Mouse (Mus musculus) midbrain, embryonic 11.5 days (tissue): Measurements from ENCODE around the gene Ttll9. TPM values are rescaled to one million over a fixed set of nuclear protein-coding genes. Genes with fewer than 3 reads are reported as not detected.
A peak's percentile ranks its signal among the peaks of the same experiment; 100 is the strongest.

Experiments
- ATAC-seq: fragments of 200-750 bp; cut with Nextera tagmentation; 2 replicates; pipeline ENCODE4 v1.8.0; 2017; ENCODE audit warnings: moderate TSS enrichment, moderate library complexity; ENCODE audit not compliant: low FRiP score
- DNase-seq: peaks from one replicate; pipeline ENCODE4 v3.0.0; 2015; ENCODE audit warnings: low spot score; ENCODE audit errors: missing footprints
- H3K27ac ChIP-seq: fragments of 300-500 bp; sonication (generic); 2 replicates; pipeline ENCODE4 v1.5.1; 2014; ENCODE audit warnings: low read depth, low read length
- H3K27me3 ChIP-seq: fragments of 300-500 bp; sonication (generic); 2 replicates; pipeline ENCODE4 v1.6.1; 2014; ENCODE audit warnings: mild to moderate bottlenecking, low read length, moderate library complexity, mixed read lengths; ENCODE audit not compliant: control insufficient read depth, insufficient read depth
- H3K36me3 ChIP-seq: fragments of 300-500 bp; sonication (generic); 2 replicates; pipeline ENCODE4 v1.6.1; 2014; ENCODE audit warnings: mild to moderate bottlenecking, low read length, moderate library complexity, mixed read lengths; ENCODE audit not compliant: control insufficient read depth, insufficient read depth
- H3K4me1 ChIP-seq: fragments of 300-500 bp; sonication (generic); 2 replicates; pipeline ENCODE4 v1.6.1; 2014; ENCODE audit warnings: low read length; ENCODE audit not compliant: control insufficient read depth, insufficient read depth
- H3K4me2 ChIP-seq: fragments of 300-500 bp; sonication (generic); 2 replicates; pipeline ENCODE4 v1.6.1; 2014; ENCODE audit warnings: mild to moderate bottlenecking, moderate library complexity
- H3K4me3 ChIP-seq: fragments of 300-500 bp; sonication (generic); 2 replicates; pipeline ENCODE4 v1.5.1; 2014; ENCODE audit warnings: low read depth, low read length
- H3K9ac ChIP-seq: fragments of 300-500 bp; sonication (generic); 2 replicates; pipeline ENCODE4 v1.6.1; 2014; ENCODE audit warnings: low read length
- H3K9me3 ChIP-seq: fragments of 300-500 bp; sonication (generic); 2 replicates; pipeline ENCODE4 v1.6.1; 2016; ENCODE audit warnings: low read length; ENCODE audit not compliant: control insufficient read depth
- WGBS: fragments of 180-500 bp; shearing (Covaris S2); extraction: QIAGEN DNeasy Blood & Tissue Kit; methylation state at CpG from one replicate; pipeline ENCODE4 v1.1.7; 2014; 5-methylcytosine and 5-hydroxymethylcytosine counted together
- polyA plus RNA-seq: library from polyadenylated mRNA; unstranded; fragments of >200 nt; fragmentation: Nextera tagmentation; extraction: Ambion mirVana; gene quantifications from 2 replicates; pipeline ENCODE4 v1.2.1, GENCODE M21; 2014

Gene Ttll9
- polyA plus RNA-seq, 1 experiment from 2014 or later, result 1.1 TPM

- peak within 1 kb of the TSS; percentile 57 for H3K4me3 ChIP-seq
- H3K27me3 ChIP-seq, result peaks cover 23% of the 10 kb centered on the region
- H3K36me3 ChIP-seq, result no peaks in the 10 kb centered on the region
- H3K9me3 ChIP-seq, result no peaks in the 10 kb centered on the region
- H3K27ac ChIP-seq, result peak within 1 kb of the TSS; percentile 59
- peak within 1 kb of the TSS; percentile 41 for H3K9ac ChIP-seq
- ATAC-seq (peak; percentile 77), DNase-seq (peak; percentile 91)
- 3% methylated on average over 21 of the region's 54 CpGs for WGBS
- H3K4me2 ChIP-seq, result peak within 1 kb of the TSS; percentile 77
- H3K4me1 ChIP-seq, result peaks cover 8% of the 10 kb centered on the region; the same call in 1 of the 2 replicates
Observed at GRCm38 (mm10) chr2:153031126-153032082, 69.1 kb downstream of the Ttll9 start, which contains the start of gene Xkr7. Gene Xkr7, plus strand, starts transcription at chr2:153031852.

GRCm38 (mm10) chr2:153032083-153032842, 70.0 kb downstream of the Ttll9 start:
- Histone ChIP-seq H3K4me3 (peak overlapping the region; percentile 57), H3K27ac (peak overlapping the region; percentile 59; the same call in 1 of the 2 replicates), H3K27me3 (peaks cover 23% of the 10 kb centered on the region), H3K4me2 (peak overlapping the region; percentile 77), H3K36me3 (no peaks in the 10 kb centered on the region), H3K4me1 (peaks cover 8% of the 10 kb centered on the region; the same call in 1 of the 2 replicates), H3K9me3 (no peaks in the 10 kb centered on the region), H3K9ac (peak overlapping the region; percentile 41)
- WGBS, result 1% methylated on average over 44 of the region's 58 CpGs
- DNase-seq (peak; percentile 99), ATAC-seq (peak; percentile 71)

- DNase-seq (peak; percentile 82), ATAC-seq (no peak)
- Histone ChIP-seq H3K4me2 (peak overlapping the region; percentile 77), H3K36me3 (no peaks in the 10 kb centered on the region), H3K4me1 (peaks cover 8% of the 10 kb centered on the region; the same call in 1 of the 2 replicates), H3K27me3 (peaks cover 23% of the 10 kb centered on the region), H3K4me3 (peak overlapping the region; percentile 57), H3K27ac (no peak overlapping the region), H3K9ac (peak overlapping the region; percentile 41), H3K9me3 (no peaks in the 10 kb centered on the region)
- WGBS, result 17% methylated on average over 4 of the region's 4 CpGs
Observed at GRCm38 (mm10) chr2:153032973-153033372, 70.7 kb downstream of the Ttll9 start.

GRCm38 (mm10) chr2:153033545-153034230, 71.4 kb downstream of the Ttll9 start:
- Histone ChIP-seq H3K4me2 (peak overlapping the region; percentile 77), H3K27ac (no peak overlapping the region), H3K9me3 (no peaks in the 10 kb centered on the region), H3K27me3 (peaks cover 23% of the 10 kb centered on the region), H3K36me3 (no peaks in the 10 kb centered on the region), H3K9ac (0 out of 2 replicates have a peak overlapping the region, but pooled peaks have one; percentile 16), H3K4me3 (peak overlapping the region; percentile 57), H3K4me1 (peaks cover 8% of the 10 kb centered on the region; the same call in 1 of the 2 replicates)
- no peak for ATAC-seq
- 69% methylated on average over 5 of the region's 5 CpGs for WGBS
- no peak for DNase-seq

- H3K27me3 ChIP-seq, result peaks cover 11% of the 10 kb centered on the region
- 0 out of 2 replicates have a peak, but pooled peaks cover 4% of the 10 kb centered on the region for H3K4me1 ChIP-seq
- H3K4me3 ChIP-seq, result no peak overlapping the region
- no peak overlapping the region for H3K27ac ChIP-seq
- no peak for DNase-seq
- H3K9me3 ChIP-seq, result no peaks in the 10 kb centered on the region
- no peak for ATAC-seq
- 23% methylated on average over 2 of the region's 2 CpGs for WGBS
- H3K9ac ChIP-seq, result no peak overlapping the region
- no peak overlapping the region for H3K4me2 ChIP-seq
- no peaks in the 10 kb centered on the region for H3K36me3 ChIP-seq
Observed at GRCm38 (mm10) chr2:153036690-153037089, 74.4 kb downstream of the Ttll9 start.

- no peak overlapping the region for H3K4me3 ChIP-seq
- no peaks in the 10 kb centered on the region for H3K36me3 ChIP-seq
- no peak overlapping the region for H3K27ac ChIP-seq
- WGBS, result 66% methylated on average over 3 of the region's 3 CpGs
- DNase-seq, result no peak
- H3K9me3 ChIP-seq, result no peaks in the 10 kb centered on the region
- H3K4me2 ChIP-seq, result no peak overlapping the region
- no peaks in the 10 kb centered on the region for H3K27me3 ChIP-seq
- H3K4me1 ChIP-seq, result no peaks in the 10 kb centered on the region
- ATAC-seq, result no peak
- H3K9ac ChIP-seq, result no peak overlapping the region
Observed at GRCm38 (mm10) chr2:153043886-153044285, 81.6 kb downstream of the Ttll9 start.

GRCm38 (mm10) chr2:153045884-153046299, 83.6 kb downstream of the Ttll9 start:
- Histone ChIP-seq H3K27ac (no peak overlapping the region), H3K4me3 (no peak overlapping the region), H3K27me3 (no peaks in the 10 kb centered on the region), H3K9me3 (no peaks in the 10 kb centered on the region), H3K4me2 (no peak overlapping the region), H3K9ac (no peak overlapping the region), H3K36me3 (no peaks in the 10 kb centered on the region), H3K4me1 (no peaks in the 10 kb centered on the region)
- WGBS, result 57% methylated on average over 8 of the region's 8 CpGs
- no peak for ATAC-seq
- DNase-seq, result no peak

- Histone ChIP-seq H3K36me3 (no peaks in the 10 kb centered on the region), H3K4me1 (no peaks in the 10 kb centered on the region), H3K27me3 (peaks cover 8% of the 10 kb centered on the region), H3K9ac (no peak overlapping the region), H3K27ac (no peak overlapping the region), H3K4me2 (no peak overlapping the region), H3K9me3 (no peaks in the 10 kb centered on the region), H3K4me3 (no peak overlapping the region)
- DNase-seq (peak; percentile 96), ATAC-seq (no peak)
- 43% methylated on average over 17 of the region's 17 CpGs for WGBS
Observed at GRCm38 (mm10) chr2:153047828-153048465, 85.7 kb downstream of the Ttll9 start.
